Mouse (Mus musculus) intestine, embryonic 15.5 days (tissue): ENCODE measurements around the gene Mrps27. TPM values are rescaled to one million over a fixed set of nuclear protein-coding genes. Genes with fewer than 3 reads are reported as not detected.

ENCODE experiments used
- ATAC-seq: fragments of 200-750 bp; cut with Nextera tagmentation; 2 replicates; pipeline ENCODE4 v1.8.0; 2017; ENCODE audit warnings: moderate TSS enrichment, moderate library complexity
- H3K27ac ChIP-seq: fragments of 300-500 bp; sonication (generic); 2 replicates; pipeline ENCODE4 v1.5.1; 2015; ENCODE audit warnings: mild to moderate bottlenecking, inconsistent platforms
- H3K27me3 ChIP-seq: fragments of 300-500 bp; sonication (generic); replicated peaks from 2 replicates; pipeline ENCODE4 v1.6.1; 2015; ENCODE audit warnings: inconsistent platforms
- H3K36me3 ChIP-seq: fragments of 300-500 bp; sonication (generic); 2 replicates; pipeline ENCODE4 v1.6.1; 2015; ENCODE audit warnings: inconsistent platforms
- H3K4me1 ChIP-seq: fragments of 300-500 bp; sonication (generic); replicated peaks from 2 replicates; pipeline ENCODE4 v1.6.1; 2015; ENCODE audit warnings: inconsistent platforms
- H3K4me2 ChIP-seq: fragments of 300-500 bp; sonication (generic); replicated peaks from 2 replicates; pipeline ENCODE4 v1.6.1; 2015; ENCODE audit warnings: mild to moderate bottlenecking, inconsistent platforms
- H3K4me3 ChIP-seq: fragments of 300-500 bp; sonication (generic); replicated peaks from 2 replicates; pipeline ENCODE4 v1.5.1; 2015; ENCODE audit warnings: inconsistent platforms
- H3K9ac ChIP-seq: fragments of 300-500 bp; sonication (generic); 2 replicates; pipeline ENCODE4 v1.6.1; 2015; ENCODE audit warnings: inconsistent platforms
- H3K9me3 ChIP-seq: fragments of 300-500 bp; sonication (generic); 2 replicates; pipeline ENCODE4 v1.6.1; 2016; ENCODE audit warnings: inconsistent platforms
- WGBS: fragments of 180-500 bp; shearing (Covaris S2); methylation state at CpG from one replicate; pipeline ENCODE4 v1.1.7; 2015; 5-methylcytosine and 5-hydroxymethylcytosine counted together
- polyA plus RNA-seq: library from polyadenylated mRNA; unstranded; fragments of >200 nt; fragmentation: Nextera tagmentation; extraction: Ambion mirVana; gene quantifications from 2 replicates; pipeline ENCODE4 v1.2.1, GENCODE M21; 2015

The Mrps27 gene
- polyA plus RNA-seq, 1 experiment from 2014 or later, result 71.4 TPM

DNA sequence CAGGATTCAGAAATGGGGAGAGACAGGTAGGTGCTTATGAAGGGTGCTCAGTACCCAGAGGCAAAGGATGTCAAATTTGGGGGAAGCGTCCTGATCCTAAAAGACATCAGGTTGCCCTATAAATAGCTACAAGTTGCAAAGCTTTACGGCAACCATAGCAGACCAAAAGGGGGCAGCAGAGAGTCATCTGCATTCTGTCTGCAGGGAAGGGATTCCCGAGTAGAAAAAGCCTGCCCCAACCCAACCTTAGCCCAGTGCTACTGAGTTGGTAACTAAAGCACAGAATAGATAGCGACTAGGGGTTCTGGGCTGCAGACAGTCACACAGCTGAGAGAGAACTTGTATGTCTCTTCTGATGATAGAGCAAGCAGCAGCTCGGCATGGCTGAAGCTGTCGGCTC is 31.0 kb downstream of the Mrps27 start:
- no peaks in the 10 kb centered on the region for H3K27me3 ChIP-seq
- 36% methylated on average over 6 of the region's 6 CpGs for WGBS
- H3K27ac ChIP-seq, result no peak overlapping the region
- H3K36me3 ChIP-seq, result no peaks in the 10 kb centered on the region
- no peak overlapping the region for H3K9ac ChIP-seq
- peak; percentile 41; the same call in 1 of the 2 replicates for ATAC-seq
- H3K4me3 ChIP-seq, result no peak overlapping the region
- H3K9me3 ChIP-seq, result no peaks in the 10 kb centered on the region
- H3K4me1 ChIP-seq, result no peaks in the 10 kb centered on the region
- no peak overlapping the region for H3K4me2 ChIP-seq

- Histone ChIP-seq H3K9me3 (no peaks in the 10 kb centered on the region), H3K36me3 (no peaks in the 10 kb centered on the region), H3K4me2 (no peak overlapping the region), H3K4me1 (no peaks in the 10 kb centered on the region), H3K27ac (no peak overlapping the region), H3K4me3 (no peak overlapping the region), H3K27me3 (no peaks in the 10 kb centered on the region), H3K9ac (no peak overlapping the region)
- 82% methylated on average over 6 of the region's 6 CpGs for WGBS
- no peak for ATAC-seq
Measured at GRCm38 (mm10) chr13:99377055-99377454, 32.5 kb downstream of the Mrps27 start.

- no peak overlapping the region for H3K4me3 ChIP-seq
- 89% methylated on average over 1 of the region's 1 CpGs for WGBS
- ATAC-seq, result no peak
Measured at GRCm38 (mm10) chr13:99378223-99378622, 33.6 kb downstream of the Mrps27 start.

GRCm38 (mm10) chr13:99382373-99382772 is 37.8 kb downstream of the Mrps27 start:
- Histone ChIP-seq H3K27ac (no peak overlapping the region), H3K4me3 (no peak overlapping the region), H3K9ac (no peak overlapping the region), H3K9me3 (no peaks in the 10 kb centered on the region), H3K4me2 (no peak overlapping the region), H3K27me3 (no peaks in the 10 kb centered on the region), H3K36me3 (no peaks in the 10 kb centered on the region), H3K4me1 (no peaks in the 10 kb centered on the region)
- no peak for ATAC-seq
- 65% methylated on average over 6 of the region's 6 CpGs for WGBS

More at GRCm38 (mm10) chr13:99378223-99378622, 33.6 kb downstream of the Mrps27 start:
- no peaks in the 10 kb centered on the region for H3K36me3 ChIP-seq
- H3K27me3 ChIP-seq, result no peaks in the 10 kb centered on the region
- no peak overlapping the region for H3K9ac ChIP-seq
- H3K4me2 ChIP-seq, result no peak overlapping the region
- no peaks in the 10 kb centered on the region for H3K9me3 ChIP-seq
- no peak overlapping the region for H3K27ac ChIP-seq
- no peaks in the 10 kb centered on the region for H3K4me1 ChIP-seq

GRCm38 (mm10) chr13:99384555-99385203 is 40.1 kb downstream of the Mrps27 start:
- H3K27ac ChIP-seq, result no peak overlapping the region; the same call in 1 of the 2 replicates
- WGBS, result 78% methylated on average over 7 of the region's 7 CpGs
- no peak overlapping the region for H3K4me2 ChIP-seq
- H3K36me3 ChIP-seq, result no peaks in the 10 kb centered on the region
- no peak for ATAC-seq
- H3K4me3 ChIP-seq, result no peak overlapping the region
- no peaks in the 10 kb centered on the region for H3K27me3 ChIP-seq
- no peaks in the 10 kb centered on the region for H3K9me3 ChIP-seq
- H3K4me1 ChIP-seq, result no peaks in the 10 kb centered on the region
- H3K9ac ChIP-seq, result no peak overlapping the region

DNA sequence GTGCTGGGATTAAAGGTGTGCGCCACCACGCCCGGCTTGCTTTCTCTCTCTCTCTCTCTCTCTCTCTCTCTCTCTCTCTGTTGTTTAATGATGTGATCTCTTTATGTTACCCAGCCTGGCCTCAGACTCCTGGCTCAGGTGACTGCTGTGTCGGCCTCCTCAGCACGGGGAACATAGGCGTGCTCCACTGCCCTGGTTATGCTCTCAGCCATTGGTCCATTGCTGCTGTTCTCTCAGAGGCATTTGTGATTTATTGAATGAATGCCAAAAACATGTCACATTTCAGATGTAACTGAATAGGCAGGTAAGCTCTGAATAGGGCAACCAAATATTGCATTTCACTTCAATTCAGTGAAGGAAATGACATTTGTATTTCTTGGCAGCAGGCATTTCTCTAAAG is 41.3 kb downstream of the Mrps27 start:
- no peak overlapping the region for H3K4me3 ChIP-seq
- WGBS, result 93% methylated on average over 6 of the region's 6 CpGs
- H3K36me3 ChIP-seq, result no peaks in the 10 kb centered on the region
- no peak overlapping the region for H3K27ac ChIP-seq
- no peak overlapping the region for H3K4me2 ChIP-seq
- no peaks in the 10 kb centered on the region for H3K27me3 ChIP-seq
- no peaks in the 10 kb centered on the region for H3K4me1 ChIP-seq
- no peak for ATAC-seq
- no peak overlapping the region for H3K9ac ChIP-seq
- H3K9me3 ChIP-seq, result no peaks in the 10 kb centered on the region

DNA sequence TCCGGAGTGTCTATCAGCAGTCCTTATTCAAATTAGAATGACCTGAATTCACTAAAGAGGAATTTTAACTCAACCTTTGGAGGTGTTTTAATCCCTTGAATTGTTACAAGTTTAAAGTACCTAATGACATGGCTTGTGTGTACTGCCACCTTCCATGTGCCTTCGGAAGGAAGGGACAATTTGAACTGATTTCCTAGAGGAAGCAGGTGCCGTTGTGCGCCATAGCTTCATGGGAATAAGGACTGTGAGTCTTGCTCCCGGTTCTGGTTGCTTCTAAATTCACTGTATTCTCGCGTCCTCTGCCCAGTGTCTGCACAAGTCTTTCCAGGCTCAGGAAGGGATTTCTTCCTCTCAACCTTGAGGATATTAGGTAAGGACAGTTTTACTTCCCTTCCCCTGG is 41.8 kb downstream of the Mrps27 start:
- Histone ChIP-seq H3K9me3 (no peaks in the 10 kb centered on the region), H3K27me3 (no peaks in the 10 kb centered on the region), H3K4me2 (no peak overlapping the region), H3K4me3 (no peak overlapping the region), H3K27ac (no peak overlapping the region), H3K9ac (no peak overlapping the region), H3K4me1 (no peaks in the 10 kb centered on the region), H3K36me3 (no peaks in the 10 kb centered on the region)
- ATAC-seq, result no peak
- 85% methylated on average over 7 of the region's 7 CpGs for WGBS

DNA sequence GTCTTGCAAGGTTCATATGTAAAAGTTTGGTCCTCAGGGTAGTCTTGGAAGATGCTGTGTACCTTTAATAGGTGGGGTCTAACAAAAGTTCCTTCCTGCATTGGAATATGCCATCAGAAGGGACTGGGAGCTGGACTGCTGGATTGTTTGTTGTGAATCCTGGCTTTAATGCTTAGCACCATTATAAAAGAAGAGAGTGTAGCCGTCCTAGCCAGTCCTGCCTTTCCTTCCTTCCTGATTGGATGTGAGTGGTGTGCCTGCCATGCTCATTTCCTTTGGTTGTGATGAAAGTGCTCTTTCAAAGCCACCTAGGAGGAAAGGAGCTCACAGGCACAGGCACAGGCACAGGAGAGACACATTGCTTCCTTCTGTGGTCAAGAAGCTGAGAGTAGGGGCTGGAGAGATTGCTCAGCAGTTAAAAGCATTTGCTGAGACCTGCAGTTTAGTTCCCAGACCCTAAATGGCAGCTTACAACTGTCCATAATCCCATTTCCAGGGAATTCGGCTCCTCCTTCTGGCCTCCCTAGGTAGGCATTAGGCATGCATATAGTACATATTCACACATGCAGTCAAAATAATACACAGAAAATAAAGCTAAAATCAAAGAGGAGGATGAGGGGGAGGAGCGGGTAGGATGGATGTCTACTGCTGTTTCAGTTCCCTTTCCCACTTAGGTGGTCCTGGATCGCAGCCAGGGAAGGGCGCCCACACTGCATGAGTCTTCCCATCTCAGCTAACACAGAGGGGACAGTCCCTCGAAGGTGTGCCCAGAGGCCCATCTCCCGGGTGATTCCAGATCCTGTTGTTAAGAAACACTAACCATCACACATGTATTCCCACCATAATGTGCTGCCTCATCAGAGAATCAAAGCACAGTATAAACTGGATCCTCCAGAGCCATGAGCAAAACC is 43.6 kb downstream of the Mrps27 start:
- Histone ChIP-seq H3K36me3 (no peaks in the 10 kb centered on the region), H3K27ac (no peak overlapping the region), H3K9ac (no peak overlapping the region), H3K4me2 (no peak overlapping the region), H3K4me1 (no peaks in the 10 kb centered on the region), H3K27me3 (no peaks in the 10 kb centered on the region), H3K9me3 (no peaks in the 10 kb centered on the region), H3K4me3 (no peak overlapping the region)
- 72% methylated on average over 7 of the region's 7 CpGs for WGBS
- no peak for ATAC-seq

GRCm38 (mm10) chr13:99391417-99391816 is 46.8 kb downstream of the Mrps27 start:
- 87% methylated on average over 3 of the region's 3 CpGs for WGBS
- Histone ChIP-seq H3K4me3 (no peak overlapping the region), H3K27ac (no peak overlapping the region), H3K36me3 (no peaks in the 10 kb centered on the region), H3K9me3 (no peaks in the 10 kb centered on the region), H3K4me1 (no peaks in the 10 kb centered on the region), H3K27me3 (no peaks in the 10 kb centered on the region), H3K4me2 (no peak overlapping the region), H3K9ac (no peak overlapping the region)
- no peak for ATAC-seq

DNA sequence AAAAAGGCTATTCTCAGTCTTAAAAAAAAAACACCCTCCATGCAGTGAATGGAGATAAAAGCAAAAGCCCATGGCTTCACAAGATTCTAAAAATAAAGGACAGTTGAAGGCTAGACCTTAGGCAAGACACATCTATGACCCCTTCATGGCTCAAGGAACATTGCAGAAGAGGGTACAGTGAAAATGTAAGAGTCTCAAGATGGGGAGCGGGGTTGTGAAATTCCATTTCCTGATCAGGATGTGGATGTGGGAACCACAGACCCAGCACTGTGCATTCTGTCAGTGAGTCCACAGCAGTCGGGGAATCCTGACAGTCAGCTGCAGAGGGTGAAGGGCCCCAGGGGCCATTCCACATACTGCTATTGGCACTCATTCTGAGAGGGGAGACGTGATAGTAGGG is 48.5 kb downstream of the Mrps27 start:
- Histone ChIP-seq H3K27ac (no peak overlapping the region), H3K9ac (no peak overlapping the region), H3K36me3 (no peaks in the 10 kb centered on the region), H3K4me1 (no peaks in the 10 kb centered on the region), H3K9me3 (no peaks in the 10 kb centered on the region), H3K27me3 (no peaks in the 10 kb centered on the region), H3K4me2 (no peak overlapping the region), H3K4me3 (no peak overlapping the region)
- 85% methylated on average over 3 of the region's 3 CpGs for WGBS
- ATAC-seq, result no peak

DNA sequence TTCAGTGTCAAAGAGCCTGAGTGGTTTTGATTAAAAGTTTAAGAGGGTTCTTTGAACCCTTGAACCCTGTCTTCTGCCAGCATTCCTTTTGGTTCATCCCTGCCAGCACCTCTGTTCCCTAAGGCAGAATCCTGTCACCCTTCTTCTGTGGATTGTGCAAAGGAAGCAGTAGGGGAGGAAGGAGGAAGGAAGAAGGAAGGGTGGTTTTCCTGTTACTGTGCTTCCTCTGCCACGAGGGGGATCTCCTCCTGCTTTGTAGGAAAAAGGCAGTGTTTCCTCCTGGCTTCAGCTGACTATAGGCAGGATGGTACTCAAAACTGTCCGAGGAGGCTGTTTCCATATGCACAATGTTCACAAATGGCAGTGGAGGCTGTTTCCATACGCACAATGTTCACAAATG is 50.1 kb downstream of the Mrps27 start:
- H3K27me3 ChIP-seq, result no peaks in the 10 kb centered on the region
- H3K4me3 ChIP-seq, result no peak overlapping the region
- H3K27ac ChIP-seq, result no peak overlapping the region
- no peaks in the 10 kb centered on the region for H3K9me3 ChIP-seq
- H3K36me3 ChIP-seq, result no peaks in the 10 kb centered on the region
- H3K9ac ChIP-seq, result no peak overlapping the region
- H3K4me1 ChIP-seq, result no peaks in the 10 kb centered on the region
- 66% methylated on average over 3 of the region's 3 CpGs for WGBS
- H3K4me2 ChIP-seq, result no peak overlapping the region
- ATAC-seq, result no peak

DNA sequence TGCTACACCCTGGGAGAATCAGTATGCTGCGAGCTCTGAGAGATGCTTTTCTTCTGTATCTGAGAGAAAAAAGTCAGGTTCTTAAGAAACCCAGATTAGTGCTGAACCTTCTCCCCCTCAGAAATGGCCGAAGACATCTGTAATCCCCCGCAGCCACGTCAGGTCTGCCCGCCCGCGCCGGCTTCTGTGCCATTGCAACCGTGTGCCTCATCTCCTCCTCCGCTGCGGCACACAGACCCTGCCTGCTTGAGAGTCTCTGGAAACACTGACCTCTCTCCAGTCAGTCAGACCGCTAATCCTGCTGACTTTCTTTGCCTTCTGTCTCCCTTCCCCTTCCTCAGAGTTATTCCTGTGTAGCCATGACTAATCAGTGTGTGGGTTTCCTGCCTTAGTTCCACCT is 50.9 kb downstream of the Mrps27 start:
- H3K4me2 ChIP-seq, result no peak overlapping the region
- no peak overlapping the region for H3K4me3 ChIP-seq
- no peaks in the 10 kb centered on the region for H3K4me1 ChIP-seq
- ATAC-seq, result no peak
- H3K36me3 ChIP-seq, result no peaks in the 10 kb centered on the region
- H3K9ac ChIP-seq, result no peak overlapping the region
- no peaks in the 10 kb centered on the region for H3K9me3 ChIP-seq
- 79% methylated on average over 12 of the region's 12 CpGs for WGBS
- H3K27me3 ChIP-seq, result no peaks in the 10 kb centered on the region
- no peak overlapping the region for H3K27ac ChIP-seq

DNA sequence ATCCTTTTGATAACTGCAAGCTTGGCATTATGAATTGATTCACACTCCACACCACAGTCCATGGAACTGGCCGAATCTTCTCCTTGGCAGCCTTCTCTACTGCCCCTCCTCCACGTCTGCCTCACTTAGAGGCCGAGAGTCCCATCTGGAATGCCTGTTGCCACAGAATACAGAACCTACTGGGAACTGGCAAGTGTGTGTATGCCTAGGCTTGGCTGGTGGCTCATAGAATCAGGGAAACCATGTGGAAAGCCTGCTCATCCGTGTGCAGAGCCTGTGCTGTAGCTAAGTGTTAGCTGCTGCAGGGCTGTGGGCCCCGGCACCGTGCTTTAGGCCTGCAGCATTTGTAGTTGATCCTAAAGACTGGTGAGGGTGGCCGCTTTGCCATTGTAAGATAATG is 52.6 kb downstream of the Mrps27 start:
- Histone ChIP-seq H3K36me3 (no peaks in the 10 kb centered on the region), H3K27ac (no peak overlapping the region), H3K4me2 (no peak overlapping the region), H3K9me3 (no peaks in the 10 kb centered on the region), H3K4me3 (no peak overlapping the region), H3K4me1 (no peaks in the 10 kb centered on the region), H3K27me3 (no peaks in the 10 kb centered on the region), H3K9ac (no peak overlapping the region)
- WGBS, result 85% methylated on average over 7 of the region's 7 CpGs
- ATAC-seq, result no peak
